Mouse (Mus musculus): ENCODE data around the gene Crybg2. TPM values are rescaled to one million over a fixed set of nuclear protein-coding genes. Genes with fewer than 3 reads are reported as not detected.

The Crybg2 gene
- 2.3 and 2.5 TPM in 2 replicates for polyA plus RNA-seq (2016; fragmentation: Nextera tagmentation; extraction: Ambion mirVana)

DNA sequence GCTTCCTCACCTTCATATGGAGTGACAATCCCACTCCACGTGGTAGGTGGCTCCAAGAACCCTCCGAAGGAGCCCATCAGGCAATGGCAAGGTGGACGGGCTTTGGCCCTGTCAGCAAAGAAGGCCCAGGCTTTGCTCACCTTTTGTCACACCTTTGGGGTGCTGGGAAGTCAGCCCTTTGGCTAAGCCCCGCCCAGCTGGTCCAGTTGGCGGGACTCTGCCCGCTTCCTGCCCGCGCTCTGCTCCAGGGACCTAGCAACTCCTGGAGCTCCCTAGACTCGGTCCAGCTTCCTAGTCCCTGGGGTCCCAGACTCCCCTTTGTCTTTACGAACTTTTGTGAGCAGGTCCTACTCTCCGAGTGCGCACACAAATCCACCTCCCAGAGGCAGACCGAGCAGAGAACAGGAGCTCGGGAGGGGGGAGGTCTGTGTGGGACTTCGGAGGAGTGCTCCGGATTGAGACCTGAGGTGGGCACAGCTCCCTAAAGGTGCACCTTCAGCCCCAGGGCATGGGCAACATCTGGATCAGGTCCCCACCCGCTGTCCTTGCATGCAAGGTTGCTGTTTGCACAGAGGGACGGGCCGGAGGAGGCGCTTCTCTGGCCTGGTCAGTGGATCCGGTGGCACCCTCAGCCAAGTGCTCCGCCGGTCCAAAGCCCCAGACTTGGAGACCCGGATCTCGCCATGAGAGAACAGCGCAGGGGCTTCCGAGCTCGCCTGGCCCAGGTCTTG, at the start of gene Crybg2:
Gene Crybg2 (plus strand): TSS at position 681 of the 731 bp plus-strand sequence.
- peaks cover 32% of the 10 kb centered on the region for H3K27me3 ChIP-seq
- H3K4me3 ChIP-seq: no peak within 1 kb of the TSS
- no peak within 1 kb of the TSS for H3K4me2 ChIP-seq (replicated peaks)
- no peaks in the 10 kb centered on the region for H3K36me3 ChIP-seq
- H3K9ac ChIP-seq: no peak within 1 kb of the TSS
- 35% methylated on average over 28 of the region's 28 CpGs for WGBS
- H3K27ac ChIP-seq: no peak within 1 kb of the TSS
- no peaks in the 10 kb centered on the region; the same call in 1 of the 2 replicates for H3K4me1 ChIP-seq
- no peaks in the 10 kb centered on the region for H3K9me3 ChIP-seq (replicated peaks)
- no peak for ATAC-seq (ENCODE audit: low FRiP score)

DNA sequence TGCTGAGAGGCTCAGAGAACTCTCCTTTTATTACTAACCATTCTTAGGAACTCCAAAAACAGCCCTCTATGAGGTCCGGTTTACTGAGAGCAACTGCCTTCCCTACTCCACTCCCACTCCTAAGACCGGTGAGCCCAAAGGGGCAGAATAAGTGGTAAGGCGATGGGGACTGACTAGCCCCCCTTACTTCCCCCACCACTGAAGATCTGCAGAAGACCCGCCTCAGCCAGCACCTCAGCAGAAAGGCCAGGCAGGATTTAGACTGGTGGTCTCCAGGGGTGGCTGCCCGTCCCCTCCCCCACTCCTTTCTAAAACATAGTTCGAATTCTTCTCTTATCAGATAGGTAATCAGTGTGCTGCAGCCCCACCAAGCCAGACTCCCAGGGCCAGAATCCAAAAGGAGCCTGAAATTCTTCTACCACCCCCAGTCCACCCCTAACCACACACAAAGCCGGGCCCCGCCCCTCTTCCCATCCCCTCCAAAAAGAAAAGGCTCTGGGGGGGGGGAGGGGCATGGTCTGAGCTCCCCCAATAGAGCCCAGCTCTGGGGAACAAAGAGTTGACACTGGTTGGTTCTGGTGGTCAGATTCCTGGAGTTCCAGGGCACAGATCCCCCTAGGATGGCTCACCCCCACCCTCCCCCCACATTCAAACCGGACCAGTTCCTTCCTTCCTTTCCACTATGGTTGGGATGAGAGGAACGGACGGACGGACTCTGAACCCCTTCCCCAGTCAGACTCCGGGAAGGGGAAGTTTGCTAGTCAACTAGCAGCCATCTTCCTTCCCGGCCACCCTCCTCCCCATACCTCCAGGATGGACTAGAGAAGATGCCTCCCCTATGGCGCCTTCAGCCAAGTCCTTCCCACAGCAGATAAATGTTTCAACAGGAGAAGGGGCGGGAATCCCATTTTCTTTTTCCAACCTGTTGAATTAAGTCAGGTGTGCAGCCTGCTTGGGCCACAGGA, 48.9 kb upstream of the Crybg2 start:
- WGBS: 9% methylated on average over 15 of the region's 16 CpGs
- peaks cover 25% of the 10 kb centered on the region for H3K4me1 ChIP-seq
- no peaks in the 10 kb centered on the region for H3K9me3 ChIP-seq (replicated peaks)
- H3K36me3 ChIP-seq: no peaks in the 10 kb centered on the region
- ATAC-seq (ENCODE audit: low FRiP score): no peak
- H3K27me3 ChIP-seq: no peaks in the 10 kb centered on the region
- no peak overlapping the region for H3K27ac ChIP-seq
- peak overlapping the region; percentile 25; the same call in 1 of the 2 replicates for H3K4me2 ChIP-seq (replicated peaks)
- no peak overlapping the region; the same call in 1 of the 2 replicates for H3K9ac ChIP-seq
- no peak overlapping the region for H3K4me3 ChIP-seq

DNA sequence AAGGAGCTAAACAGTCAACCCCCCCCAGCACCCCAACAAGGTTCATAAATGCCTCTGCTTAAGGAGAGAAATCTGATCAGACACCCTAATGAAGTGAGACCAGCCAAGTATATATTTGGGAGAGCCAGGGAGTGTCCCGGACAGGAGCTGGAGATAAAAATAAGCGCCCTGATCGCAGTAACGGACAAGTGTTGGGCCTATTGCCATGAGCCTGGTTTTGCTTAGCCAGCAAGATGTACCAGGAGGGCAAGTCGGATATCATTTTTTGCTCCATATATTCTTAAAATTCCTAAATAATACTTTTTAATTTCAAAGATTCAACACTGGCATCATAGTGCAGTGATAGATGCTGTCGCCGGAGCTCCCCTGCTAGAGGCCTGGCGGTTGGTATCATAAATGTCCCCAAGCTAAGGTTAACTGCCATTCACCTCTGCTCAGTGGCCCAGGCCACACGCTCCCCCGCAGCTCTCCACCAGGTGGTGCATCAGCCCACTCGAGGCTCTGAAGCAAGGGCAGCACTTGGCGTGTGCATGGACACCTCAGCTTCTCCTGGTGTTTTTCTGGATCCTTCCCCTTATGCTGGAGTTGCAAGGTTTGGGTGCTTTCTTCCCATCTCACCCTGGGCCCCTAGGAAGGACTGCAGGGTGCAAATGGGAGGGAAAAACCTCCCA, 47.6 kb upstream of the Crybg2 start:
- ATAC-seq (ENCODE audit: low FRiP score): no peak
- Histone ChIP-seq H3K4me1 (peaks cover 38% of the 10 kb centered on the region), H3K4me3 (no peak overlapping the region), H3K27me3 (peaks cover 4% of the 10 kb centered on the region; the same call in 1 of the 2 replicates), H3K9me3 (replicated peaks) (no peaks in the 10 kb centered on the region), H3K4me2 (replicated peaks) (no peak overlapping the region), H3K27ac (no peak overlapping the region), H3K9ac (no peak overlapping the region), H3K36me3 (no peaks in the 10 kb centered on the region)
- WGBS: 50% methylated on average over 12 of the region's 12 CpGs

DNA sequence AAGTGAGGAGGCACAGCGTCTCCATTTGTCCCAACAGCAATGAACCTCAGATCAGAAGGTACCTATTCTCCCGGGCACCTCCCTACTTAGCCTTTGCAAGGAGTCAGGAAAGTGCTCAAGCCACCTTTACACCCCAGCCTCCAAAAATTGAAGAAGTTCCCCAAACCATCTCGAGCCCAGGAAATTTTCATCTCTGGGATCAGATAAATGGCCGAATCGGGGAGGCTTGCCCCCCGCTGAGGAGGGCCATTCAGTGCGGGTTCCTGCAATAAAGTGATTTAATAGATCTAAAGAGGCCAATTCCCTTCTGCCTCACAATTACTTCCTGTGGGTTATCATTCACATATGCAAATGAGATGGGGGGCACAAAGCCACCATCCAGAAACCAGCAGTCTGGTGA, 44.4 kb upstream of the Crybg2 start:
- peak overlapping the region; percentile 38; the same call in 1 of the 2 replicates for H3K4me3 ChIP-seq
- 2% methylated on average over 7 of the region's 7 CpGs for WGBS
- H3K4me1 ChIP-seq: peaks cover 57% of the 10 kb centered on the region
- H3K9ac ChIP-seq: no peak overlapping the region
- H3K27me3 ChIP-seq: peaks cover 4% of the 10 kb centered on the region; the same call in 1 of the 2 replicates
- no peak for ATAC-seq (ENCODE audit: low FRiP score)
- H3K27ac ChIP-seq: peak overlapping the region; percentile 23; the same call in 1 of the 2 replicates
- no peaks in the 10 kb centered on the region for H3K9me3 ChIP-seq (replicated peaks)
- H3K36me3 ChIP-seq: no peaks in the 10 kb centered on the region
- H3K4me2 ChIP-seq (replicated peaks): peak overlapping the region; percentile 62

DNA sequence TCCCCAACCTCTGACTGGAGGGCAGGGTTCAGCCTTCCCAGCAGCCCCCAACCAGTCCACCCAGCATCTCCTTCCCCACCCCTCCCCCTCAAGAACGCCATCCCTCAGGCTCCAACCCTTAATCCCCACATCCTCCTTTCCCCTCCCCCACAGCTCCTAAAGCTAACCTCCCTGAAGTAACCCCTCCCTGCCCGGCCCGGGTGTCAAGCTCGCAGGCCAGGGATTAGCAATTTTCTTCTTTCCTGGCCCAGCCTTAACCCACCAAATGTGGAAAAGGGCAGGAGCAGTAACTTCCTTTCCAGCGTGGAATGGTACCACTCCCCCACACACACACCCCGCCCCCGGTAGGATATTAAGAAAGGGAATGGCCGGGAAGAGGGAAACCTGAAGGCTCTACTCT, 43.8 kb upstream of the Crybg2 start:
- no peaks in the 10 kb centered on the region for H3K9me3 ChIP-seq (replicated peaks)
- H3K4me1 ChIP-seq: peaks cover 51% of the 10 kb centered on the region
- no peaks in the 10 kb centered on the region for H3K36me3 ChIP-seq
- H3K4me2 ChIP-seq (replicated peaks): peak overlapping the region; percentile 62
- H3K4me3 ChIP-seq: peak overlapping the region; percentile 38; the same call in 1 of the 2 replicates
- peak overlapping the region; percentile 38; the same call in 1 of the 2 replicates for H3K9ac ChIP-seq
- peak overlapping the region; percentile 58 for H3K27ac ChIP-seq
- 2% methylated on average over 8 of the region's 8 CpGs for WGBS
- no peak for ATAC-seq (ENCODE audit: low FRiP score)
- peaks cover 4% of the 10 kb centered on the region; the same call in 1 of the 2 replicates for H3K27me3 ChIP-seq

DNA sequence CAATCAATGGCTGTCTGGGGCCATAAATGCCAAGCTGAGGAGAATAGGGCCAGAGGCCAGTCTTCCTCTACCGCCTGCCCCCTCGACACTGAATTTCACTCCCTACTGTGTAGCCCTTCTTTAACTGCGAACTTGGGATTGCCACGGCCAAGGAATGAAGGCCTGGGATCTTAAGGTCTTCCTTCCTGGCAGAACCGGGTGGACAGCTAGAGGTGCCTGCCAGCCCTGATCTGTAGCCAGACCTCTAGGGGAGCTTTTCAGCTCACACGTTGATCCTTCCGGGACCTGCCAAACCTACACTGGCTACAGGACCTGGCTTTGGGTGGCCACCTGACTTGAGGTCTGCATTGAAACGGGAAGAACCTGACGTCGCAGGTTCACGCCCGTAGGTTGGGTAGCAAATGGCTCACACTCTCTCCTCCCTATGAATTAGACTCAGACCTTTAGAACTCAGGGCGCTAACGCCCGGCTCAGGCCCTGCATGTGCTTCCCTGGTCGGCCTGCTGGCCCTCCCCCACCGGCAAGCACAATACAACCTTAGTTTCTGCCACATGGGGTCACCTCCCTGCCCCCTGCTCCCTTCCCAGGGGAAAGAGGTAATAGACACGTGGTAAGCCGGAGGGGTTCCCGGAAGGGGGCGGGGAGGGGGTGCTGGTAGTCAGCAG, 43.3 kb upstream of the Crybg2 start:
- peak overlapping the region; percentile 48 for H3K9ac ChIP-seq
- peak overlapping the region; percentile 58 for H3K27ac ChIP-seq
- peak overlapping the region; percentile 38 for H3K4me3 ChIP-seq
- no peaks in the 10 kb centered on the region for H3K36me3 ChIP-seq
- H3K27me3 ChIP-seq: peaks cover 4% of the 10 kb centered on the region; the same call in 1 of the 2 replicates
- peaks cover 46% of the 10 kb centered on the region for H3K4me1 ChIP-seq
- 2% methylated on average over 21 of the region's 21 CpGs for WGBS
- H3K9me3 ChIP-seq (replicated peaks): no peaks in the 10 kb centered on the region
- H3K4me2 ChIP-seq (replicated peaks): peak overlapping the region; percentile 62
- ATAC-seq (ENCODE audit: low FRiP score): peak; percentile 24; the same call in 1 of the 2 replicates

DNA sequence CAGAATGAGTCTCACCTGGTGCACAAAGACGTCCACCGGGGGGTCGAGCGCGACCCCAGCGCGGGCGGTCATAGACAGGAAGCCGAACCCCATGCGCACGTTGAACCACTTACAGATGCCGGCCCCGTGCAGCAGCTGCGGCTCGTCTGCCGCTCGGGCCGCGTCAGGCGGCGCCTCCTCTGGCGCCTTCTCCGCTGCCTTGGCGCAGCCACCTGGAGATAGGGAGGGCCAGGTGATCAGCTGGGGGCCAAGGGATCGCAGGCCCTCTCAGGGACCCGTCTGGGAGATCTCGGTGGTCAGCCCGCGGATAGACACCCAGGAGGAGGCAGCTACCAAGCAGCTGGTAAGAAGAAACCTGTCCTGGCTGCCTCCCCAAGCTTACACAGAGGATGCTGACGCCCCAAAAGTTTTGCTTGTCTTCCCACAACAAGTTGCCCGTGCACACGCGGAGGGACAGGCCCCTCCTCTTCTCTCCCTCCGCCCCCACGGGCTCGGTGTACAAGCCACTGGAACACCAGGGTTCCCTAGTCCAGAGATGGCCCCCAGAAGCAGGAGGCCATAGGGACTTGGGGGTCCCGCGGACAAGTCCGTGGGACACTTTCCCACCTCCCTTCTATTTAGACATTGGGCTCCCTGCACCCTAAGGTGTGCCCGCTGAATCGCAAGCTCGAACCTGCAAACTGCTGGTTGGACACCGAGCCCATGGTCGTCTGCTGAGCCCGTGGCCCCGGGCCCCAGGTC, 42.4 kb upstream of the Crybg2 start:
- H3K9me3 ChIP-seq (replicated peaks): no peaks in the 10 kb centered on the region
- H3K4me2 ChIP-seq (replicated peaks): peak overlapping the region; percentile 62
- H3K4me1 ChIP-seq: peaks cover 46% of the 10 kb centered on the region
- no peak for ATAC-seq (ENCODE audit: low FRiP score)
- WGBS: under 1% methylated on average over 46 of the region's 46 CpGs
- peak overlapping the region; percentile 38 for H3K4me3 ChIP-seq
- no peaks in the 10 kb centered on the region for H3K36me3 ChIP-seq
- peak overlapping the region; percentile 48 for H3K9ac ChIP-seq
- H3K27me3 ChIP-seq: peaks cover 4% of the 10 kb centered on the region; the same call in 1 of the 2 replicates
- H3K27ac ChIP-seq: peak overlapping the region; percentile 58

DNA sequence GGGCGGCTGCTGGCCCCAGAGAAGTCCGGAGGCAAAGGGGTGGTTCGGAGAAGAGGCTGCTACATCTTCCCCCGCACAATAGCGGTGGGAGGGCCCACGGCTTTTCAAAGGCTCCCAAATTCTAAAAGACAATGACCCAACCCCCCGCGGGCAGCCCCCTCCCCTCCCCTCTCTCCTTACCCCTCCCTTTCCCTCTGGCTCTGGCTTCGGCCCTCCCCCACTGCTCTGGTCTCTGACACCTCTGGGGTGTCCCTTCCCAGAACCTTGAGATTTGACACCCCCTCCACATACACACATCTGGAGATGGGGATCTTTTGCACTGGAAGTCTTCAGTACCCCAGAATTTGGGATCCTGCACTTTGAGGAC, 41.9 kb upstream of the Crybg2 start, which contains the start of gene Lin28a:
Gene Lin28a (minus strand): TSS at position 63 of the 367 bp plus-strand sequence.
- Histone ChIP-seq H3K9ac (peak within 1 kb of the TSS; percentile 48), H3K27ac (peak within 1 kb of the TSS; percentile 80), H3K4me2 (replicated peaks) (peak within 1 kb of the TSS; percentile 62), H3K36me3 (no peaks in the 10 kb centered on the region), H3K4me1 (peaks cover 46% of the 10 kb centered on the region), H3K9me3 (replicated peaks) (no peaks in the 10 kb centered on the region), H3K4me3 (peak within 1 kb of the TSS; percentile 38), H3K27me3 (peaks cover 4% of the 10 kb centered on the region; the same call in 1 of the 2 replicates)
- WGBS: 1% methylated on average over 9 of the region's 9 CpGs
- ATAC-seq (ENCODE audit: low FRiP score): peak; percentile 27

DNA sequence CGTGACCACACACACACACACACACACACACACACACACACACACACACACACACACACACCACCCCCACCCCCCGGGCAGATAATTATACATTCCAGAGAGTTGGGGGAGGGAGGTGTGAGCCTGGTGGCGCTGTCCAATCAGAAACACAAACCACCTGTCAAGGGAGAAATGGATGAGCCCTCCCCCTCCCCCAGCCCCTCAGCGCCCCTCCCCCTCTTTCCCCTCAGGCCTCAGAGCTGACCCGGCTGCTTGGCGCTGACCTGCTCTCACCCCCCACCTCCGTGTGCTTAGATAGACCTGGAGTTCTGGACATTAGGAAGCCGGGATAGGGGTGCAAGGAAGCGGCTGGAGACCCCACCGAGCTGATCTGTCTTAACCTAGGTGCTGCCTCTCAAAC, 41.4 kb upstream of the Crybg2 start:
- no peaks in the 10 kb centered on the region for H3K36me3 ChIP-seq
- peak overlapping the region; percentile 62 for H3K4me2 ChIP-seq (replicated peaks)
- H3K9ac ChIP-seq: no peak overlapping the region
- H3K4me1 ChIP-seq: peaks cover 46% of the 10 kb centered on the region
- no peaks in the 10 kb centered on the region for H3K9me3 ChIP-seq (replicated peaks)
- H3K27me3 ChIP-seq: peaks cover 4% of the 10 kb centered on the region; the same call in 1 of the 2 replicates
- H3K4me3 ChIP-seq: peak overlapping the region; percentile 38
- 0% methylated on average over 10 of the region's 10 CpGs for WGBS
- peak; percentile 57 for ATAC-seq (ENCODE audit: low FRiP score)
- H3K27ac ChIP-seq: peak overlapping the region; percentile 80

DNA sequence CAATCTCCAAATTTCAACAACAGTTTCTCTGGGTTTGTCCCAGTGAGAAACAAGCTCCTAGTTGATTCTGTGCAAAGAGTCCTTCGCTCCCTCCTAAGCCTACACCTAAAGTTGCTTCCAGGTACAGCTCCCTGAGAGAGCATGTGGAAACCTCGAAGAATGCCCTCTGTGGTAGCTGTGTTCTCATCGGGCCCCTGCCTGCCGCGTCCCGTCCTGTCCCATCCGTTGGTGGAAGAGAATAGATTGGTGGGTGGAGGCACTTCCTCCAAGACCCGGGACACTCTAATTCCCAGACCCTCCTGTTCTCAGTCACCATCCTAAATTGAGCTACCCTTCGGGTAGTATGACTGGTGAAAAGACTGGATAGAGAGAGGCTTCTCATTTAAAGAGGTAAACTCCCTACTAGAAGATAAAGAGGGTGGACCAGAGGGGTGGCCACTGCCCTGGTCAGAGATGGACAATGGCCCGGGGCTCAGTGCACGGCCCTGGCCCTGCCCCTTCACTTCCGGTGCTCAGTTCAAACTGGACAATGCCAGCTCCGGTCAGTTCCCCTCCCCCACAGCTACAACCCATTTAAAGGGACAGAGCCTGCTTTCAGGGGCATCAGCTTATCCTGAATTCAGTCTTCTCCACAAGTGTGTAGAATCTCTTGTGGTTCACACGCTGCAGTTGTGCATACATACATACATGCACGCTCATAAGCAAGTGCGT, 40.8 kb upstream of the Crybg2 start:
- ATAC-seq (ENCODE audit: low FRiP score): peak; percentile 47
- H3K4me1 ChIP-seq: peaks cover 46% of the 10 kb centered on the region
- peak overlapping the region; percentile 62 for H3K4me2 ChIP-seq (replicated peaks)
- peaks cover 4% of the 10 kb centered on the region; the same call in 1 of the 2 replicates for H3K27me3 ChIP-seq
- H3K27ac ChIP-seq: peak overlapping the region; percentile 80
- H3K9me3 ChIP-seq (replicated peaks): no peaks in the 10 kb centered on the region
- H3K9ac ChIP-seq: peak overlapping the region; percentile 47; the same call in 1 of the 2 replicates
- 2% methylated on average over 16 of the region's 16 CpGs for WGBS
- H3K36me3 ChIP-seq: no peaks in the 10 kb centered on the region
- peak overlapping the region; percentile 38 for H3K4me3 ChIP-seq

All from hindbrain, embryonic 12.5 days (tissue).